Mouse (Mus musculus) lung, postnatal 4 days (tissue): Measurements from ENCODE around the gene Unc79.

Experiments used
- DNase-seq, 2 experiments: peaks; one replicate each; pipeline ENCODE4 v3.0.0; 2021

The Unc79 gene

GRCm38 (mm10) chr12:103211078-103211477, 262.4 kb downstream of the Unc79 start:
- DNase-seq: no peak

GRCm38 (mm10) chr12:103213591-103213990, 264.9 kb downstream of the Unc79 start:
- DNase-seq: no peak

- DNase-seq: peak; percentile 11 to 62
Measured at GRCm38 (mm10) chr12:103214270-103214669, 265.6 kb downstream of the Unc79 start.

- DNase-seq: no peak
Measured at GRCm38 (mm10) chr12:103214797-103215196, 266.1 kb downstream of the Unc79 start.

- no peak for DNase-seq
Measured at GRCm38 (mm10) chr12:103215877-103216610, 267.4 kb downstream of the Unc79 start.

- no peak for DNase-seq
Measured at GRCm38 (mm10) chr12:103223671-103224070, 275.0 kb downstream of the Unc79 start.

GRCm38 (mm10) chr12:103226121-103226520, 277.5 kb downstream of the Unc79 start:
- DNase-seq: peak; percentile 19 to 76

- no peak for DNase-seq
Measured at GRCm38 (mm10) chr12:103229058-103229457, 280.4 kb downstream of the Unc79 start.
